Mouse (Mus musculus): ENCODE results near the gene Gm9964. TPM values are rescaled to one million over a fixed set of nuclear protein-coding genes. Genes with fewer than 3 reads are reported as not detected.
A peak's percentile ranks its signal among the peaks of the same experiment; 100 is the strongest.
"Not testable (repeated sequence)": the region's sequence is repeated elsewhere in the genome, so short reads cannot be mapped to it uniquely, and the experiment has no call there.

The Gm9964 gene
- polyA plus RNA-seq, 1 experiment from 2014 or later = 0.32 TPM

DNA sequence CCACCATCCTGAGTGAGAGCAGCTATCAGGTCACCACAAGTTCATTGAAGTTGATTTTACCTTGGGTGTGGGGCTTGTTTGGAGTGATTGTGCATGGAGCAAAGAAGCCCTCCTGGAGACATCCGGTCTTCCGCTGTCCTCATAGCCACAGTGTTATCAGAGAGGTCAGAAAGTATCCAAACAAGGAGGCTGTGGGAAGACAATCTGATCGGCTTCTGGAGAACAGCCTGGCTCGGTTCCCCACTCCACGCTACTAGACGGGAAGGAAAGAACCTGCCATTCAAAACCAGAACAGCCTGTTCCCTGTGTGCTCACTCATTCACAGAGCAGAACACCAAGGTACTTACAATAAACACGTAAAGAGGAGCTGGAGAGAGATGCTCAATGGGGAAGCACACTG is 23.1 kb upstream of the Gm9964 start:
- Histone ChIP-seq H3K27ac (no peak overlapping the region), H3K9ac (no peak overlapping the region), H3K4me2 (no peak overlapping the region), H3K4me1 (replicated peaks) (no peaks in the 10 kb centered on the region), H3K9me3 (no peaks in the 10 kb centered on the region), H3K4me3 (no peak overlapping the region), H3K36me3 (no peaks in the 10 kb centered on the region), H3K27me3 (no peaks in the 10 kb centered on the region)
- 92% methylated on average over 7 of the region's 7 CpGs for WGBS
- no peak for ATAC-seq (ENCODE audit: low FRiP score)

DNA sequence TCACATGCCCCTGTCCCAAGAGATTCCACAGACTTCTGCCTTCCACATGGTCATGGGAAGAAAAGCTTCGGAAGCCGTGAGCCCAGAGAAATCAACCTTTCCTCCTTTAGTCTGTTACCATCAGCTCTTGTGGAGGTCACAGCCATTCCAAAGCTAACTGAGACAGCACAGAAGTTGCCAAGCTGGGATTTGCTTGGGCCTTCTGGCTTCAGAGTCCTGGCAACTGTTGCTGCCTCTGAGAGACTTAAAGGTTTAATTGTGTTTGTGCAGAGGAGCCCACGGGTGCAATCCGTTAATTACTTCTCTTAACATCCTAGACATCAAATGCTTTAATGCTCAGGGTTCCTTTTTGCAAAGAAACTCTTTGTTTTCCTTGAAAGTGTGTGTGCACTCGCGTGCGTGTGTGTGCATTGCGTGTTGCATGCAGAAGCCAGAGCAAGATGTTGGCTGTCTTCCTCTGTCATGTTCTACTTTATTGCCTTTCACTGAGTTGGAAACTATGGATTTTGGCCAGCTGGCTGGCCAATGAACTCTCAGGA is 20.2 kb upstream of the Gm9964 start:
- Histone ChIP-seq H3K27ac (no peak overlapping the region), H3K27me3 (no peaks in the 10 kb centered on the region), H3K9ac (no peak overlapping the region), H3K4me2 (no peak overlapping the region), H3K9me3 (no peaks in the 10 kb centered on the region), H3K4me3 (no peak overlapping the region), H3K36me3 (no peaks in the 10 kb centered on the region), H3K4me1 (replicated peaks) (no peaks in the 10 kb centered on the region)
- WGBS = 85% methylated on average over 8 of the region's 8 CpGs
- ATAC-seq (ENCODE audit: low FRiP score) = no peak

DNA sequence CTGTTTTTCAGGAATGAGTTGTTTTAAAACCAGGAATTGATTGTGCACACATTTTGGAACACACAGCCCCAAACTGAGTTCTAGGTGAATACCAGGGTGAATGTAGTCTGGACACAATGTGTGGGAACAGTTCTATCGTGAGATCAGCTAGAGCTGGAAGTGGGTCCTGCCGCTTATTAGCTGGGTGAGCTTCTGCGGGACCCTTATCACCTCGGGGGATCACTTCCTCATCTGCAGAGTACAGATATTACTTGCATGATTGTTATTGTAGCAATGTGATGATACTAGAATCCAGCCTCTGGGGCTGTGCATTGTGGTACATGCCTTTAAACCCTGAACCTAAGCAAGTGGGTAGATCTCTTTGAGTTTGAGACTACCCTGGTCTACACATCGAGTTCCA is 13.8 kb upstream of the Gm9964 start:
- H3K4me1 ChIP-seq (replicated peaks) = peaks cover 25% of the 10 kb centered on the region
- no peak overlapping the region for H3K9ac ChIP-seq
- H3K4me2 ChIP-seq = no peak overlapping the region
- no peak overlapping the region for H3K4me3 ChIP-seq
- no peaks in the 10 kb centered on the region for H3K27me3 ChIP-seq
- no peaks in the 10 kb centered on the region for H3K9me3 ChIP-seq
- no peak for ATAC-seq (ENCODE audit: low FRiP score)
- WGBS = 84% methylated on average over 5 of the region's 5 CpGs
- no peaks in the 10 kb centered on the region for H3K36me3 ChIP-seq
- no peak overlapping the region for H3K27ac ChIP-seq

DNA sequence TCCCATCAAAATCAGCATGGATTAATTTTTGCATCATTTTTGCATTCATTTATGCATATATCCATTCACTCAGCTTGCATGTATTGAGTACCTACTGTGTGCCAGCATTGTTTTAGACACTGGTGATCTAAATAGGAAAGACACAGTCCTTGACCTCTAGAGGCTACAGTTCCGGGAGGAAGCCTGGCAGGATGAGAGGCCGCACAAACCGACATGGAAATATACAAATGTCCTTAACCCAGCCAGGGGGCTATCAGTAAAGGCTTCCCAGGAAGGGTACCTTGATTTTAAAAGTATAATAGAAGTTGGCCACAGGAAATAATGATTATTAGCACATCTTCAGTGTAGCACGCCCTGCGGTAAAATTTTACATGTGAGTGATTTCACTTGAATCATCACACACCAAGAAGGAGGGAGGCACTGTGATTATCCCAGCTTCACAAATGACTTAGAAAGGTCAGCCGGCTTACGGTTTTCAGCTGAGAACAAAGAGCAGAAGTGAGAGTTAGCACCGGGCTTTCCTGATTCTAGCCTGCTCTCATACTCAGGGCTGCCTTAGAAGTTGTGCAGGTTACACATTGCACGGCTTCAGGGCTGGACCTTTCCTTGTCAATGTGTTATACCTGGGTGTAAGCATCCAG is 11.0 kb upstream of the Gm9964 start:
- Histone ChIP-seq H3K4me3 (no peak overlapping the region), H3K4me1 (replicated peaks) (peaks cover 25% of the 10 kb centered on the region), H3K4me2 (no peak overlapping the region), H3K27ac (peak overlapping the region; percentile 72), H3K9ac (no peak overlapping the region), H3K9me3 (no peaks in the 10 kb centered on the region), H3K27me3 (no peaks in the 10 kb centered on the region), H3K36me3 (no peaks in the 10 kb centered on the region)
- 33% methylated on average over 9 of the region's 9 CpGs for WGBS
- no peak for ATAC-seq (ENCODE audit: low FRiP score)

DNA sequence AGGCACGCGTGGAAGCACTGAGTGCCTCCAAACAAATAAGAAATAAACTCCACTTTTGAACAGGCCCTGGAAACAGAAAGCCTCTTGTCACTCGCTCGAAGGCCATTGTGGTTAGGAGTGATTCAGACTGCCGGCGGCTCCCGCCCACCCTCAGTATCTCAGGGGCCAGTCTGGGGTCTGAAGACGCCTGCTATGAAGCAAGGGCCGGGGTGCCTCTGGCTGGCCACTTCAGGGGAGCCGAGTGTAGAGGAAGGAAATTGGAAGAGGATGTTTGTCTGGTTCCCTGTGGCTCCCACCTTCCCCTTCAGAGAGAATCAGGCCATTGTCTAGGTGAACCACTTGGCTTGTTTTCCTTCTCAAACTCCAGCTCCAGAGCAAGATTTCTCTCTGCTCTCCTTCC is 10.3 kb upstream of the Gm9964 start:
- H3K4me3 ChIP-seq = no peak overlapping the region

DNA sequence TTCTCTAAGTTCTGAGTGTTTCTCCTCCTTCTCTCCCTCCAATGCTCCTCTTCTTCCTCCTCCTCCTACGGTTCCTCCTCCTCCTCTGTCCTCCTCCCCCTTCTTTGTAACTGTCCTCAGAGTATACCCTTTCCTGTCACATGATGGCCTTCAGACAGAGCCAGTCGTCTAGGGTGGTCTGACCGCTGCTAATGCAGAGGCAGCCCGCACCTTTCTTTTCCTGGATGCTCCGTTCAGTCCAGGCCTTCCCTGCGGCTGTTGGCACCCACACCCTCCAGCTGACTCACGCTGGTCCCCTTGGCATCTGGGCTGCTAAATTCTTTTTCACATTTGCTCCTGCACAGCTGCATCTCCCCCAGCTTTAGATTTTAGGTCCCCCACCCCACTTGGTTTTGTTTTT is 9.8 kb upstream of the Gm9964 start:
- Histone ChIP-seq H3K27ac (peak overlapping the region; percentile 72), H3K4me3 (no peak overlapping the region), H3K9ac (no peak overlapping the region), H3K27me3 (no peaks in the 10 kb centered on the region), H3K4me2 (no peak overlapping the region), H3K9me3 (no peaks in the 10 kb centered on the region), H3K4me1 (replicated peaks) (peaks cover 25% of the 10 kb centered on the region), H3K36me3 (no peaks in the 10 kb centered on the region)
- no peak for ATAC-seq (ENCODE audit: low FRiP score)
- 13% methylated on average over 7 of the region's 7 CpGs for WGBS

More for the DNA sequence above, 10.3 kb upstream of the Gm9964 start:
- Histone ChIP-seq H3K4me2 (no peak overlapping the region), H3K4me1 (replicated peaks) (peaks cover 25% of the 10 kb centered on the region), H3K27ac (peak overlapping the region; percentile 72), H3K36me3 (no peaks in the 10 kb centered on the region), H3K9ac (no peak overlapping the region), H3K9me3 (no peaks in the 10 kb centered on the region), H3K27me3 (no peaks in the 10 kb centered on the region)
- ATAC-seq (ENCODE audit: low FRiP score) = no peak
- 5% methylated on average over 10 of the region's 10 CpGs for WGBS

DNA sequence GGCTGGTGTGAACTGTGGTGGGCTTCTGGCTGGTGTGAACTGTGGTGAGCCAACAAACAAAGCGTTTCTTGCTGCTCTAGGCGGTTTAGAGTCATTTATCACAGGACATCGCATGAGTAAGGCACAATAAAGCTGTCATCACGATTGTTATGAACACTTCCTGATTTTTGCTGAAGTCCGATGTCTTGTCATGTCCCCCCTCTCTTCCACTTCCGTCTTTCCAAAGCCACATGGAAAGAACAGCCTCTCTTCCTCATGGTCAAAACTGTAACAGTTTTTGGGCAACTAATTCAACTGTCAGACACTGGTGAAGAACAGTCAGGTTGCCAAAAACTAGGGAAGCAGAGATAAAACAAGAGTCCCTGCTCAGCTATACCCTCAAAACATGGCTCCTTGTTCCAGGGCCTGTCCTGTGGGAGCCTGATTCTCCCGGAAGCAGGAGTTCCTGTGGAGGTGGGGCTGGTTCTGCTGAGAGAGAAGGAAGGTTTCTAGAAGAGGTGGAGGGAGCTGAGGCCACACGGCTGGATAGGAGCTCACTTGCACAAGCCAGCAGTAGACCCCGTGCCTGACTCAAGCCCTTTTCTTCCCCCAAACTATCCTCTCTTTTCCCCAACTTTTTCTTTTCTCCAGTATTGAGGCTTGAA is 9.1 kb upstream of the Gm9964 start:
- no peak overlapping the region for H3K4me2 ChIP-seq
- no peak overlapping the region for H3K9ac ChIP-seq
- H3K27me3 ChIP-seq = no peaks in the 10 kb centered on the region
- no peaks in the 10 kb centered on the region for H3K9me3 ChIP-seq
- no peak overlapping the region; the same call in 1 of the 2 replicates for H3K27ac ChIP-seq
- no peak overlapping the region for H3K4me3 ChIP-seq
- no peaks in the 10 kb centered on the region for H3K36me3 ChIP-seq
- ATAC-seq (ENCODE audit: low FRiP score) = no peak
- H3K4me1 ChIP-seq (replicated peaks) = peaks cover 25% of the 10 kb centered on the region
- WGBS = 74% methylated on average over 9 of the region's 9 CpGs

DNA sequence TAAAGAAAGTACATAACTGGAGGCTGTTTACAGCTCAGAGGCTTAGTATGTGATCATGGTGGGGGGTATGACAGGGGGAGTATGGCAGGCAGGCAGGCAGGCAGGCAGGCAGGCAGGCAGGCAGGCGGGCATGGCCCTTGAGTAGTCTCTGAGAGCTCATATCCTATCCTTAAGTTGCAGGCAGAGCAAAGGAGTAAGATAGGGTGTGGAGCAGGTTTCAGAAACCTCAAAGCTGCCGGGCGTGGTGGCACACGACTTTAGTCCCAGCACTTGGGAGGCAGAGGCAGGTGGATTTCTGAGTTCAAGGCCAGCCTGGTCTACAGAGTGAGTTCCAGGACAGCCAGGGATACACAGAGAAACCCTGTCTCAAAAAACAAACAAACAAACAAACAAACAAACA is 7.5 kb upstream of the Gm9964 start:
- H3K9me3 ChIP-seq; H3K4me3 ChIP-seq; H3K27me3 ChIP-seq; H3K27ac ChIP-seq; H3K4me2 ChIP-seq; H3K9ac ChIP-seq; H3K36me3 ChIP-seq; ATAC-seq (ENCODE audit: low FRiP score): not testable (repeated sequence)
- peaks cover 25% of the 10 kb centered on the region for H3K4me1 ChIP-seq (replicated peaks)
- WGBS = 93% methylated on average over 4 of the region's 4 CpGs

DNA sequence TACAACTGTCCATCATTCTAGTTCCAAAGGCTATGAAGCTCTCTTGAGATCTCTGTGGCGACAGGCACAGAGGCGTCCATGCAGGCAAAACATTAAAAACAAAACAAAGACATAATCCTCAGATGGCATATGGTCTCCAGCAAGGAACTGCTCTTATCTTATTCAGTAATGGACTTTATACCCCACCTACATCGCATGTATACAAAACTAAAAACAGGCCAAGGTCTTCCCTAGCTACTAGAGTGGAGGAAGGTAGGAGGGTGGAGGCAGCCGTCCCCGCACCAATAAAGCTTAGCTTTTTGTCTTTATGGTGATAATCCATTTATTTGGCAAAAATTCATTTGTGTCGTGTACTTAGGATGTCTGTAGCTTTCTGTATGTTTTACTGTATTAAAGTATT is 6.4 kb upstream of the Gm9964 start:
- Histone ChIP-seq H3K9me3 (no peaks in the 10 kb centered on the region), H3K4me3 (no peak overlapping the region), H3K36me3 (no peaks in the 10 kb centered on the region), H3K4me2 (no peak overlapping the region), H3K27me3 (no peaks in the 10 kb centered on the region), H3K9ac (no peak overlapping the region), H3K27ac (no peak overlapping the region), H3K4me1 (replicated peaks) (peaks cover 22% of the 10 kb centered on the region)
- 93% methylated on average over 6 of the region's 6 CpGs for WGBS
- no peak for ATAC-seq (ENCODE audit: low FRiP score)

DNA sequence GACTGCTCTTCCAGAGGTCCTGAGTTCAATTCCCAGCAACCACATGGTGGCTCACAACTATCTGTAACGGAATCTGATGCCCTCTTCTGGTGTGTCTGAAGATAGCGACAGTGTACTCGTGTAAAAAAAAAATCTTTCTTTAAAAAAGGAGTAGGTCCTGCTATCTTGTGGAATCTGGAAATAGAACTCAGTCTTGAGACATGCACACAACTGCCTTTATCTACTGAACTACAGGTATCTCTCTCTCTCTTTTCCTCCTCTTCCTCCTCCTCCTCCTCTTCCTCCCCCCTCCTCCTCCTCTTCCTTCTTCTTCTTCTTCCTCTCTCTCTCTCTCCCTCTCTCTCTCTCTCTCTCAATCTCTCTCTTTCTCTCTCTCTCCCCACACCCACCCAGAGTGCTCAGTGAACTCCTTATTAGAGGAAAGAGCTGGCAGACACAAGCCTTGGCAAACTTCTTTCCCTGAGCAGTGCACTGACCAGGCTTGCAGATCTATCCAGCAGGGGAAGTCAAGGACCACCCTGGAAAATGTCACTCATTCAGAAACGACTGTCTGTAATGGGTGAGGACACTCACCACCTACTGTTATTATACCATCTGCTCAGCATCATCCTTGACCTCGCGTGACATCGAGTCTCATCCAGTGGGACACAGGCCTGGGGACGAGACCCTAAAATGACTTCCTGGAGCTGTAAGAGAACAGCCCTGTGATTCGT is 3.2 kb upstream of the Gm9964 start:
- Histone ChIP-seq H3K27ac (no peak overlapping the region), H3K4me2 (no peak overlapping the region), H3K36me3 (no peaks in the 10 kb centered on the region), H3K4me3 (no peak overlapping the region), H3K9me3 (no peaks in the 10 kb centered on the region), H3K27me3 (no peaks in the 10 kb centered on the region), H3K4me1 (replicated peaks) (no peaks in the 10 kb centered on the region), H3K9ac (no peak overlapping the region)
- 82% methylated on average over 9 of the region's 9 CpGs for WGBS
- ATAC-seq (ENCODE audit: low FRiP score) = no peak

DNA sequence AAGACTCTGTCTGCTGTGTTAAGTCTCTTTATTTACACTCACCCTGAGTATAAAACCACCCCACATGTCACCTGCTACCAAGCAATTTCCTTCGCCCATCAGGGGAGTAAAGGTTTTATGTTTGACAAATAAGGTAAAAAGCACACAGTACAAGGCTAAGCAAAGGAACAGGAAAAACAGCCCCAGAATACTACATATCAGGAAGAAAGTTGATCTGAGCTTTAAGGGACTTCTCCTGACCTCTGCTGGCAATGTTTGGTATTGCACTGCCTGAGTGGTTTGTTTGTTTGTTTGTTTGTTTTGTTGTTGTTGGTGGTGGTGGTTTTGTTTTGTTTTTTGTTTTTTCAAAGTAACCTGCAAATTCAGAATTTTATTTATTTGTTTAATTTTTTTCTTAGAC is 539 bp downstream of the Gm9964 start:
- no peaks in the 10 kb centered on the region for H3K27me3 ChIP-seq
- H3K9me3 ChIP-seq = no peaks in the 10 kb centered on the region
- no peak for ATAC-seq (ENCODE audit: low FRiP score)
- no peaks in the 10 kb centered on the region for H3K36me3 ChIP-seq
- WGBS = 31% methylated on average over 1 of the region's 1 CpGs
- H3K27ac ChIP-seq = no peak overlapping the region
- H3K4me1 ChIP-seq (replicated peaks) = no peaks in the 10 kb centered on the region
- no peak overlapping the region for H3K4me3 ChIP-seq
- H3K4me2 ChIP-seq = no peak overlapping the region
- no peak overlapping the region for H3K9ac ChIP-seq

DNA sequence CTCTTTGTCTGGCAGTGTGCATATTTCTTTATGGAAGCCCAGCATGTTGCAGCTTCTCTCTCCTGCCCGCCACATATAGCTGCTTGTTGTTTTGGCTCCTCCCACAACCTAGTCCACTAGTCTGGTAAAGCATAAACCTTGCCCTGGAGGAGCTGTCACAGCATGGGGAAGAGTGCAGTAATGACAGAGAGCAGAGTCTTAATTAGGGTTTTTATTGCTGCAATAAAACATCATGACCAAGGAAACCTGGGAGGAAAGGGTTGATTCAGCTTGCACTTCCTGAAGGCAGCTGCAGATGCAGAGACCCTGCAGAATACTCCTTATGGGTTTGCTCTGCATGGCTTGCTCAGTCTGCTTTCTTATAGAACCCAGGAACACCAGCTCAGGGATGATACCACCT is 2.7 kb downstream of the Gm9964 start:
- ATAC-seq (ENCODE audit: low FRiP score) = no peak

More for the DNA sequence above, 2.7 kb downstream of the Gm9964 start:
- Histone ChIP-seq H3K36me3 (no peaks in the 10 kb centered on the region), H3K4me2 (no peak overlapping the region), H3K27ac (peak overlapping the region; percentile 26; the same call in 1 of the 2 replicates), H3K27me3 (no peaks in the 10 kb centered on the region), H3K9me3 (no peaks in the 10 kb centered on the region), H3K4me3 (no peak overlapping the region), H3K4me1 (replicated peaks) (no peaks in the 10 kb centered on the region), H3K9ac (no peak overlapping the region)
- WGBS = 43% methylated on average over 1 of the region's 1 CpGs
